Mouse (Mus musculus): ENCODE data around the gene Ppp3r2.

GRCm38 (mm10) chr4:49723908-49724307 lies 42.1 kb upstream of the Ppp3r2 start:
- TF ChIP-seq CTCF (conservative IDR thresholded peaks at IDR 0.05 in 1 of 2, IDR thresholded peaks at IDR 0.05 in 1 of 2; ENCODE audit: low read depth in 2 of 2, low read length in 2 of 2) = no peak
- no peak for TF ChIP-seq ZKSCAN1 (IDR thresholded peaks at IDR 0.05; ENCODE audit: borderline replicate concordance, low read depth, low read length)
- TF ChIP-seq ELF1 (IDR thresholded peaks at IDR 0.05; ENCODE audit: low read depth, low read length) = no peak
- no peak for TF ChIP-seq POLR2A (IDR thresholded peaks at IDR 0.05; ENCODE audit: low read depth, low read length)
- TF ChIP-seq NELFE (IDR thresholded peaks at IDR 0.05; ENCODE audit: low read depth, low read length) = no peak
- TF ChIP-seq RAD21 (IDR thresholded peaks at IDR 0.05; ENCODE audit: low read depth, low read length) = no peak
